Mouse (Mus musculus) embryonic fibroblast, embryonic 13.5 days (primary cell): ENCODE measurements around the gene Gm35549. TPM values are rescaled to one million over a fixed set of nuclear protein-coding genes. Genes with fewer than 3 reads are reported as not detected.

Source experiments
- H3K27ac ChIP-seq: 2 replicates; pipeline ENCODE4 v1.5.1; 2012; ENCODE audit warnings: low read length, control low read depth, inconsistent platforms; ENCODE audit not compliant: insufficient read depth
- H3K4me1 ChIP-seq: 2 replicates; pipeline ENCODE4 v1.6.1; 2011; ENCODE audit warnings: low read length; ENCODE audit not compliant: control insufficient read depth, insufficient read depth
- H3K4me3 ChIP-seq: 2 replicates; pipeline ENCODE4 v1.5.1; 2011; ENCODE audit warnings: mild to moderate bottlenecking, control low read depth, low read length; ENCODE audit not compliant: insufficient read depth
- CTCF ChIP-seq: IDR thresholded peaks from 2 replicates; pipeline ENCODE4 v1.5.1; 2011; ENCODE audit warnings: mild to moderate bottlenecking, control low read depth, low read length, moderate library complexity, borderline replicate concordance; ENCODE audit not compliant: insufficient read depth
- POLR2A ChIP-seq: IDR thresholded peaks from 2 replicates; pipeline ENCODE4 v1.6.1; 2011; ENCODE audit warnings: low read depth, mild to moderate bottlenecking, control low read depth, low read length, moderate library complexity
- polyA plus RNA-seq: library from polyadenylated mRNA; stranded (reverse); fragments of >200 nt; gene quantifications from 2 replicates; pipeline ENCODE4 v1.2.4, GENCODE M21; 2011; ENCODE audit warnings: low read depth; ENCODE audit not compliant: missing spikeins, insufficient read length

Gene Gm35549
- polyA plus RNA-seq, 1 experiment, result not detected

DNA sequence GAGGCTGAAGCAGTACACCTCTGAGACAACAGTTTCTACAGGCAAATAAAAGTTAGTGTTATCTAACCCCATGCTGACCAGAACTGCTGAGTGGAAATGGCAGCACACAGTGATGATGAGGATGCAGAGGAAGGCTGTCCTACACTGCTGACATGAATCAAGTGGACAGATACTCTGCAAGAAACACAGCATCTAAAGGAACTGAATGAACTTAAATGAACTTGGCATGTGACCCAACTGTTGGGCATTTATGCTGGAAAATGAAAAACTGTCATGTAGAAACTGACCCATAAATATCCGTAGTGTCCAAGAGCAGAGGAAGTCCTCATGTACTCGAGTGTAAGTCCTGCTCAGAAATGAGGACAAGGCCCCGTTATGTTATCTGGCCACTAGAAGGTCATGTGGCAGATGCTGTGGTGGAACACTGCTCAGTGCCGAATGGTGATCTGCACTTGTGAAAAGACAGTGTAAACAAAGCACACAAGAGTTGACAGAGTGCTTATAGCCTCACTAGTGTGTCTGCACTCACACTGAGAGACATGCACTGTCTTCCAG, 13.9 kb downstream of the Gm35549 start:
- Histone ChIP-seq H3K4me1 (no peaks in the 10 kb centered on the region), H3K27ac (no peak overlapping the region), H3K4me3 (no peak overlapping the region)
- TF ChIP-seq CTCF (no peak), POLR2A (no peak)

DNA sequence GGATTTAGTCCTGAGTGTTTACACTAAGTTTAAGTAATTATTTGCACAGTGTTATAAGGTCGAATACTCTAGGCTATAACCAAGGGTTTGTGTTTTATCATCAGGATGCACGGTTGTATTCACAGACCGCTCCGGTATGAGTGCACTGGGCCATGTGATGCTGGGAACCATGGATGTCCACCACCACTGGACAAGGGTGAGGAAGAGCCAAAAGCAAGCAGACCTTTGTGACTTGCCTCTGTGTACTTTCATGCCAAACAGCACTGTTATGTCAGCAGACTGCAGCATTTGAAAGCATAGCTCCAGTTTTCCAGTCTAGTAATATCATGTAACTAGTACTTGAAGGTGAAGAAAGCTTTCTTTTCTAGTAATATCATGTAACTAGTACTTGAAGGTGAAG, 17.1 kb downstream of the Gm35549 start:
- TF ChIP-seq POLR2A (no peak), CTCF (no peak)
- no peak overlapping the region for H3K4me3 ChIP-seq
- no peaks in the 10 kb centered on the region for H3K4me1 ChIP-seq
- H3K27ac ChIP-seq, result no peak overlapping the region

DNA sequence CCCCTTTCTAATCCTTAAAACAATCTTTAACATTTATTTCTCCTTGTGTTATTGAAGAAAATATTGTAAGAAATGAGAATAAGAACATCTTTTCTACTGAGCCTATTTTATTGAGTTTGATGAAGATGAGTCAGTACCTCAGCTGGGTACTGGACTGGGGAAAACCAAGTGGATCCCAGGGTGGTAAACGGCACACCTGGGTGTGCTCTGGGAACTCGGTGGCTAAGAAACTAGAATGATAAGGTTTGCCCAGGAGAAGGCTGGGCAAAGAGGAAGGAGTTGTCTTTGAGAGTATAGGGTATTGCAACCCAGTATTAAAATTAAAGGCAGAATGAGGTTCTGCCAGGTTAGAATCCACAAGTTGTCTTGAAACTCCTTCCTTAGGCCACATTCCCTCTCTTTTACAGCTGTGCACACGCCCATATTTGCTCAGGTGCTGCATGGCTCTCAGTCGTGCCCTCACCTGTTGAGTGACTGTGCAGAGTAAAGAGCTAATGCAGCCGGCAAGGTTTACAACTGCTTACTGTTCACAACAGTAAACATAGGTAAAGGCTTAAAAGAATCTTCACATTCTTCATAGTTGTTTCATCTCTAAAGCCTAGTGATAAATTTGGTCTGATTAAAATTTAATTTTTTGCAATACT, 20.3 kb downstream of the Gm35549 start:
- Histone ChIP-seq H3K4me1 (no peaks in the 10 kb centered on the region), H3K27ac (no peak overlapping the region), H3K4me3 (no peak overlapping the region)
- TF ChIP-seq CTCF, result no peak
- TF ChIP-seq POLR2A, result no peak

DNA sequence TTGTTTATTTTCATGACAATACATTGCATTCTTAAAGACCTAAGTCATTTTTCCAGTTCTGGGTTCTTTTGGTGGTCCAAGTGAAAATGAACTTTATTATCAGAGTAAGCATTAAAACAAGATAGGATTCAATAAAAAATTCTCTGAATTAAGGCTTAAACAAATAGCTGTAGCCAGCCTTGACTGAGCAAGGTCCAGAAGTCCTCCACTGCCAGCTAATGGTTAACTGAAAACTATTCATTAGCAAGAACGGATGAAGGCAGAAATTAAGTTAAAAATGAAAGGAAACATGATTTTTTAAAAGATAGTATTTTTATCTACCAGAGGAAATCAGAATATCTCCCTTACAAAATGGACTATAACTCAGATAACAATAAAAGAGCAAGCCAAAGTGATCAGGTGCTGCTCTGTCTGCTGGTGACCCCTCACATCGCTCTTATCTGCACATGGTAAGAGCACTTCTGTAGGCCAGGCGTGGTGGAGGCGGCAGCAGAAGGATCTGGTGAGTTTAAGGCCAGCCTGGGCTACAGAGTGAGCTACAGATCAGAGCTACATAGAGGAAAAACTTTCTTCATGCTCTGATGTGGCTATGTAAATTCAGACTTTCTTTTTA, 28.5 kb downstream of the Gm35549 start:
- H3K4me3 ChIP-seq, result no peak overlapping the region
- TF ChIP-seq POLR2A (no peak), CTCF (no peak)
- H3K4me1 ChIP-seq, result no peaks in the 10 kb centered on the region
- H3K27ac ChIP-seq, result no peak overlapping the region

DNA sequence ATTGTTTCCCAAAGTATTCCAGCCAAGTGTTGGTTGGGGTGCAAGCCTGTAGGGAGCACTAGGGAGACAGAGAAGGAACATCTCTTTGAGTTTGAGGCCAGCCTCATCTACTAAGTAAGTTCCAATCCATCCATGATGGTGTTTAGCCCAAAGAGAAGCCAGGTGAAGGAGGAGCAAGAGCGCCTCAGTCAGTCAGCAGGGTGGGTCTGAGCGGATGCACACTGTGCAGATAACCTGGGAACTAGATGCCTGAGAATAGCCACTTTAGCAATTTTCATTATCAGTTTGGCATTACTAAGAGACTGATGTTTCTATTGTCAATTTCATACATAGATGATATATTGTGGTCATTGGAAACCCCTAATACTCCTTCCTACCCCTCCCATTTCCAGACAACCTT, 29.1 kb downstream of the Gm35549 start:
- Histone ChIP-seq H3K27ac (no peak overlapping the region), H3K4me1 (no peaks in the 10 kb centered on the region), H3K4me3 (no peak overlapping the region)
- TF ChIP-seq POLR2A, result no peak
- no peak for TF ChIP-seq CTCF

DNA sequence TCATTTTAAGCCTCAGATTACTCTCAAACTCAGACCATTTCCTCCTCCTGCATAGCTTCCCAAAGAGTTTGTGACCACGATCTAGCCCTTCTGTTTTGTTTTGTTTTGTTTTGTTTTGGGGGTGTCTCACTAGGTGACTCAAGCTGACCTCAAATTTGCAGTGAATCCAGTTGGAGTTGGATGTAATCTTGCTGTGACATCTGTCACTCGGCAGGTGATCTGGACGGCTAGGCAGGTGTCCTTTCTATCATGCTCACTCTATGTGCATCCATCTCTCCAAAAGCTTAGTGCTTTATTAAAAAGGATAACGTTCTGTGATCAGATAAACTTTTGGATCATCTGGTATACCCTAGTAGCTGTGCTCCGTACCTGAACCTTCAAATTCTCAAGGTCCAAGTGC, 31.4 kb downstream of the Gm35549 start:
- TF ChIP-seq POLR2A (no peak), CTCF (no peak)

DNA sequence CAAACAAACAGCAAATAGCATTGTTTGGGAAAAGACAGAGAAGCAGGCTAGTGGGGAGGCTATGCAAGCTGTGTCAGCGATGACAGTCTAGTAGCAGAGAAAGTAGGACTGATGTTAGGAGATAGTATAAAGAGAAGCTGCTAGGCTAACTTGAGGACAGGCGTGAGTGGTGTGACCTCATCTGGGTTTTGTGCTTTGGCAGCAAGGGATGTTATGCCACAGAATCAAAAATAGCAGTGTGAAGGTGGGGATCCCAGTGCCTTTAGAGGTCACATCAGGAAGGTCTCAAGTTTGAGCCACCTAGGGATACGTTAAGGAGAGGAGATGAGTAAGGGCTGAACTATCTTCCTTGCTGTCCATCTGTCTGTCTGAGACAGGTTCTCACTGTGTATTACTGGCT, 33.6 kb downstream of the Gm35549 start:
- Histone ChIP-seq H3K4me3 (no peak overlapping the region), H3K4me1 (no peaks in the 10 kb centered on the region), H3K27ac (no peak overlapping the region)
- TF ChIP-seq CTCF, result no peak
- no peak for TF ChIP-seq POLR2A

More for the DNA sequence above, 31.4 kb downstream of the Gm35549 start:
- Histone ChIP-seq H3K27ac (no peak overlapping the region), H3K4me1 (no peaks in the 10 kb centered on the region), H3K4me3 (no peak overlapping the region)

DNA sequence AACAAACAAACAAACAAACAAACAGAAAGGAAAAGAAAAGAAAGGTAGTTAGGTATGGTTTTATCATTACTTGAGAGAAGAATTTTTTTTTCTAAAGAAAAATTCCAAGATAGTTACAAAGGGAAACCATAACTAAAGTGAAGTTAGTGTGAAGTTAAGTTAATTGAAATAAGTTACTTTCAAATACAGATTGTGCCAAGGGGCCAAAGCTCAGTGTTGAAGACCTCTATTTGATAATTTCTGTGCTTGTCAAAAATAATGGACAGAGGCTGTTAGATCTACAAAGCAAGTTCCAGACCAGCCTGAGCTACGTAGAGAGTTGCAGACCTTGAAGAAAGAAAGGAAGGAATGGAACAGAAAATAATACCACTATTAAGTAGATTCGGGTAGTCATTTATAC, 36.6 kb downstream of the Gm35549 start:
- Histone ChIP-seq H3K4me3 (no peak overlapping the region), H3K4me1 (no peaks in the 10 kb centered on the region), H3K27ac (no peak overlapping the region)
- TF ChIP-seq POLR2A, result no peak
- TF ChIP-seq CTCF, result no peak

DNA sequence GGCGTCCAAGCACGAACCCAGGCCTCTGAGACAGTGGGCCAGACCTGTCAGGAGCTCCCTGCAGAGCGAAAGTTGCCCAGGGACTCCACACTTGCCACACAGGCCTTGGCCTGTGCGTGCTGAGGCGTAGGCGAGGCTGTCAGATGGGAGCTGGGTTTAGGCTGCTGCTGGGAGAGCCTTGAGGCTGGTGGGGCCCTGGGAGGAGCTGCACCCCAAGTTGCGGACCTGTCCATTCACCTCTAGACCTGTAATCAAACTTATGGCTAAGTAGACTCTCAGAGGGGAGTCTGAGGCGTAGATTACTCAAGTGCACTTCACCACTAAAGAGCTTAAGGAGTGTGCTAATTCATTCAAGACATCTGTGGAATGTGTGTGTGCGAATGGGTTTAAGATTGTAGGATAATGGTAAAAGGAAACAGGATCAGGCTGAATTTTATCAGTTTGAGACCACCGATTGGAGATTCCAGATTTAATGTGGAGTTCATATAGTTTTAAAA, 37.9 kb downstream of the Gm35549 start:
- Histone ChIP-seq H3K4me1 (no peaks in the 10 kb centered on the region), H3K4me3 (peak overlapping the region; percentile 55), H3K27ac (peak overlapping the region; percentile 79)
- TF ChIP-seq POLR2A (peak; percentile 73), CTCF (no peak)

DNA sequence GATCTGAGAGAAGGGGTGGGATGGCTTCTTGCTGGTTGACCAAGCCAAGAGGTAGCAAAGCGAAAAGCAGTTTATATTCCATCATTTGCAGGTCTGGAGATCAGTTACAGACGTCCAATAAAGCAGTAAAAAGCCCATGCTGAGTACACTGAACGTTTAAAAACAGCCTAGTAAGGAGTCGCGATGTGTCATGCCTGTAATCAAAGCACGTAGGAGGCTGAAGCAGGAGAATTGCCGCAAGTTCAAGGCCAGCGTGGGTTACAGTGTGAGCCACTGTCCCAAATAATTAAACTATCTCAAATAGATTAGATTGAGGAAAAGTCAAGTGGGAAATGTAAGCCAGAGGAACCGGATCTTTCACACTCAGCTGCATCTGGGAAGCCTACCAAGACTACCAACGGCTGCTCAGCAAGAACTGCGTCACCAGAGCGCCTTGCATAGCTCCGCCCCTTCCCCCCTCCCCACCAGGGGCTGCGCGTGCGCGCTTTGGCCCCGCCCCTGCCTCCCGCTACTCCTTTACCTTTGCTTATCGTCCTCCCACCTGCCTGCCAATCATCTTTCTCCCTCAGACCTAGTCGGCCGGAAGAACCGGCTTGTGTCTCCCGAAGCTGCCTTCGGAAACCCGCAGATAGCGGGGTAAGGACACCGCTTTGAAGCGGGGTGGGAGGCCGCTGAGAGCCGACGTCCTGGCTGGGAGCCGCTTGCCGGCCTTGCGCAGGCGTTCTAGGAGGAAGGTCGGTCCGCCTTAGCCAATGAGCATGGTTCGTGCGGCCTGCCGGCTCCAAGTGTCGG, 38.6 kb downstream of the Gm35549 start, which contains the start of gene Tcaim:
TSS of gene Tcaim (plus strand) at position 487 of the 792 bp plus-strand sequence.
- peak within 1 kb of the TSS; percentile 55 for H3K4me3 ChIP-seq
- H3K27ac ChIP-seq, result peak within 1 kb of the TSS; percentile 79
- TF ChIP-seq CTCF (no peak), POLR2A (peak; percentile 75)
- H3K4me1 ChIP-seq, result no peaks in the 10 kb centered on the region

DNA sequence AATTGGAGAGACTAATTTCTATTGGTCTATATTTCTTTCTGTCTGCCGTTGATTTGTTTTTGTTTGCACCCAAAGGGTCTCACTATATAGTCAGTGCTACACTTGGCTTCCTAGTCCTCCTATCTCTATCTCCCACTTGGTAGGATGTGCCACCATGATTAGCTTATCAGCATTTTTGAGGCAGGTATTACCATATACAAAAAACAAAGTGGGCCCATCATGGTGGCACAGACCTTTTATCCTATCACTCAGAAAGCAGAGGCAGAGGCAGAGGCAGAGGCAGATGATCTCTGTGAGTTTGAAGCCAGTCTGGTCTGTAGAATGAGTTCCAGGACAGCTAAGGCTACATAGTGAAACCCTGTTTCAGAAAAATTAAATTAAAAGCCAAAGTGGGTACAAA, 57.3 kb downstream of the Gm35549 start:
- no peak overlapping the region for H3K27ac ChIP-seq

More for the DNA sequence above, 57.3 kb downstream of the Gm35549 start:
- TF ChIP-seq CTCF, result no peak
- no peak for TF ChIP-seq POLR2A
- Histone ChIP-seq H3K4me3 (no peak overlapping the region), H3K4me1 (no peaks in the 10 kb centered on the region; the same call in 1 of the 2 replicates)
